In genomic region chr16:85899301-85899721, GRCm38 (mm10) we compare ENCODE assay signal across 8 mouse cellular contexts. TPM values are rescaled to one million over a fixed set of nuclear protein-coding genes. Genes with fewer than 3 reads are reported as not detected.
A peak's percentile ranks its signal among the peaks of the same experiment; 100 is the strongest.
DNase-seq lines count a peak whose midpoint lies in the region; ATAC-seq and TF ChIP-seq lines count a peak whose summit lies in the region.

No protein-coding gene starts in this region.

- H3K27ac ChIP-seq in intestine, embryonic 16.5 days (ENCODE audit: low read length) = no peak overlapping the region
- H3K27ac ChIP-seq in liver, embryonic 13.5 days = no peak overlapping the region
- H3K27ac ChIP-seq in neural tube, embryonic 12.5 days = no peak overlapping the region

- H3K4me3 ChIP-seq in intestine, embryonic 16.5 days (ENCODE audit: low read length) = peak overlapping the region; percentile 63
- peak overlapping the region; percentile 50; the same call in 1 of the 2 replicates for H3K4me3 ChIP-seq in liver, embryonic 13.5 days (replicated peaks)
- H3K4me3 ChIP-seq in neural tube, embryonic 12.5 days = peak overlapping the region; percentile 57

- peak overlapping the region; percentile 85 for H3K4me2 ChIP-seq in intestine, embryonic 16.5 days (ENCODE audit: low read depth, low read length)
- peak overlapping the region; percentile 62 for H3K4me2 ChIP-seq in liver, embryonic 13.5 days
- peak overlapping the region; percentile 97 for H3K4me2 ChIP-seq in neural tube, embryonic 12.5 days (replicated peaks)

- H3K27me3 ChIP-seq in Patski = no peaks in the 10 kb centered on the region
- peaks cover 15% of the 10 kb centered on the region for H3K27me3 ChIP-seq in intestine, embryonic 16.5 days (replicated peaks; ENCODE audit: control insufficient read depth, insufficient read depth, low read length)
- peaks cover 40% of the 10 kb centered on the region for H3K27me3 ChIP-seq in liver, embryonic 13.5 days
- peaks cover 6% of the 10 kb centered on the region for H3K27me3 ChIP-seq in neural tube, embryonic 12.5 days (replicated peaks)

- WGBS in intestine, embryonic 16.5 days = 24% methylated on average over 25 of the region's 25 CpGs
- WGBS in liver, embryonic 13.5 days (ENCODE audit: insufficient replicate concordance) = 17% methylated on average over 25 of the region's 25 CpGs
- WGBS in neural tube, embryonic 12.5 days = 17% methylated on average over 25 of the region's 25 CpGs

- no peaks in the 10 kb centered on the region for H3K36me3 ChIP-seq in intestine, embryonic 16.5 days (ENCODE audit: control insufficient read depth, insufficient read depth, low read length)
- no peaks in the 10 kb centered on the region for H3K36me3 ChIP-seq in liver, embryonic 13.5 days
- no peaks in the 10 kb centered on the region for H3K36me3 ChIP-seq in neural tube, embryonic 12.5 days

- DNase-seq in Patski (ENCODE audit: low read depth, low spot score) (no peak), MN1 (ENCODE audit: low spot score) (no peak)
- DNase-seq in brain, embryonic 14.5 days (ENCODE audit: low read depth) = peak; percentile 67
- DNase-seq in gastrocnemius, postnatal 14 days = peak; percentile 48
- DNase-seq in liver, embryonic 13.5 days = no peak
- DNase-seq in spleen, postnatal 14 days (ENCODE audit: low spot score in 2 of 2) = no peak

- in situ Hi-C loops in Patski (cut with MboI; ENCODE audit: low pct_unique_long_range_greater_than_20kb) = loop anchor here (10.0 kb wide), 1 partner anchor 505 kb away; no protein-coding TSS in a partner anchor

- TF ChIP-seq POLR2A in brain, embryonic 14.5 days (IDR thresholded peaks at IDR 0.05; ENCODE audit: borderline replicate concordance, extremely low read depth, insufficient read depth, insufficient read length, poor library complexity, severe bottlenecking) = no peak

- POLR2A ChIA-PET in Patski (lab: Charles Lee) = interaction anchor here (0.5 to 1.3 kb wide), 2 partner anchors 11 to 1348 kb away, joined by 3 to 5 read pairs; no protein-coding TSS in a partner anchor

- no peaks in the 10 kb centered on the region for H3K9me3 ChIP-seq in intestine, embryonic 16.5 days (ENCODE audit: control insufficient read depth, low read length)
- H3K9me3 ChIP-seq in liver, embryonic 13.5 days (replicated peaks) = no peaks in the 10 kb centered on the region
- no peaks in the 10 kb centered on the region for H3K9me3 ChIP-seq in neural tube, embryonic 12.5 days

- H3K4me1 ChIP-seq in intestine, embryonic 16.5 days (ENCODE audit: control insufficient read depth, insufficient read depth, low read length) = peaks cover 9% of the 10 kb centered on the region
- no peaks in the 10 kb centered on the region for H3K4me1 ChIP-seq in liver, embryonic 13.5 days (replicated peaks)
- peaks cover 16% of the 10 kb centered on the region for H3K4me1 ChIP-seq in neural tube, embryonic 12.5 days

- ATAC-seq in Patski = peak; percentile 45
- ATAC-seq in intestine, embryonic 16.5 days = peak; percentile 47
- ATAC-seq in liver, embryonic 13.5 days (ENCODE audit: low read depth) = no peak
- ATAC-seq in neural tube, embryonic 12.5 days (ENCODE audit: low FRiP score, low read depth) = peak; percentile 41

- TF ChIP-seq CTCF in Patski (IDR thresholded peaks at IDR 0.05) = no peak
- TF ChIP-seq CTCF in brain, embryonic 14.5 days (IDR thresholded peaks at IDR 0.05; ENCODE audit: borderline replicate concordance, extremely low read depth, insufficient read depth, insufficient read length) = peak; percentile 31; the same call in 1 of the 2 replicates

- CTCF ChIA-PET in Patski (lab: Charles Lee) = interaction anchor here (1.8 kb wide), 1 partner anchor 403 kb away, joined by 4 read pairs; no protein-coding TSS in a partner anchor

- intact Hi-C loops in gastrocnemius, postnatal 14 days (cut with DNase I; ENCODE audit: low total_unique reads) = no loop called here

- 0 out of 2 replicates have a peak overlapping the region, but pooled peaks have one; percentile 36 for H3K9ac ChIP-seq in intestine, embryonic 16.5 days (ENCODE audit: low read depth, low read length)
- no peak overlapping the region for H3K9ac ChIP-seq in liver, embryonic 13.5 days
- peak overlapping the region; percentile 58 for H3K9ac ChIP-seq in neural tube, embryonic 12.5 days

RNA-seq across cellular contexts. Expression of gene Adamts5, which starts 2.3 kb away (rescaled TPM):
- polyA plus RNA-seq in Patski (2021) = 49.1 TPM
- 0.93 and 2.0 TPM in 2 replicates for polyA plus RNA-seq in brain, embryonic 14.5 days (2012; rRNA removed)
- total RNA-seq in gastrocnemius, postnatal 14 days (2021) = 10 to 100 TPM; 10.1 to 10.3 TPM
- 1.3 TPM in 2 replicates for polyA plus RNA-seq in intestine, embryonic 16.5 days (2015; fragmentation: Nextera tagmentation; extraction: Ambion mirVana)
- 0.44 and 0.50 TPM in 2 replicates for polyA plus RNA-seq in liver, embryonic 13.5 days (2015; fragmentation: Nextera tagmentation; extraction: Ambion mirVana)
- 3.1 and 3.4 TPM in 2 replicates for polyA plus RNA-seq in neural tube, embryonic 12.5 days (2016; fragmentation: Nextera tagmentation; extraction: Ambion mirVana)

Comparison
In these comparisons a context has a peak if more than half of its experiments do, and no peak if none do; other contexts are left out.
1. DNase-seq: peak in brain, embryonic 14.5 days (single experiment) and gastrocnemius, postnatal 14 days (single experiment); none in Patski (single experiment), liver, embryonic 13.5 days (single experiment), spleen, postnatal 14 days (0 of 2) and MN1 (single experiment).
2. RNA of gene Adamts5, which starts 2.3 kb away (polyA plus RNA-seq): 49.1 TPM in Patski (single experiment); 3.1 to 3.4 TPM in neural tube, embryonic 12.5 days, 0.93 to 2.0 TPM in brain, embryonic 14.5 days, 1.3 TPM in intestine, embryonic 16.5 days and 0.44 to 0.50 TPM in liver, embryonic 13.5 days; every median in the first group is over 10 times any median in the second.
3. Peak in every context shown above with its lines, with median percentiles within 50 percentile points of each other: H3K4me2 ChIP-seq and H3K4me3 ChIP-seq.